Mouse (Mus musculus) granulocyte monocyte progenitor cell, adult 5-6 weeks (primary cell): ENCODE measurements around the gene Zbtb25. TPM values are rescaled to one million over a fixed set of nuclear protein-coding genes. Genes with fewer than 3 reads are reported as not detected.

Source experiments
- ATAC-seq: replicated peaks from 2 replicates; pipeline ENCODE4 v1.8.0; 2016; ENCODE audit warnings: mild to moderate bottlenecking, moderate TSS enrichment, inconsistent platforms; ENCODE audit not compliant: poor library complexity, severe bottlenecking
- total RNA-seq, 2 experiments: library from RNA; stranded (forward) in 1 of 2; stranded (reverse) in 1 of 2; fragments of 200-712, 200-1000 nt in 1 of 2; fragments of >200 nt in 1 of 2; fragmentation: Nextera tagmentation in 1 of 2; gene quantifications; 2 replicates each; pipeline ENCODE4 v1.2.3; 2014 to 2017

Gene Zbtb25
- total RNA-seq, 2 experiments from 2014 or later: 21.4 to 29.4 TPM

DNA sequence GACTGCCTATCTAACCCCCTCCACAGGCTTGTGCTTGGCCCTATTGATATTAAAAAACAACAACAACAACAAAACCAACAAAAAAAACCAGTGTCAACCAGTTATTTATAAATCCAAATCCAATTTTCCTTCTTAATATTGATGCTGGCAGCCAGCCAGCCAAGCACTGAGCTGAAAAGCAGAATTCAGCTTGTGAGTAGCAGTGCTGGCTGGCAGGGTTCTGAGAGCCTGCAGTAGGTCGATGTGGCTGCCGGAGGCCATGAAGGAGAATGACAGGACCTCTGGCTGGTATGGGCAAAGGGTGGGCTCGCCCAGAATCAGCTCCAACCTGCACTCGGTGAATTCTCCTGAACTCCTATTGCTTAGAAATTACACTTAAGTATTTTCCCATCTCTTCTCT is 65.2 kb downstream of the Zbtb25 start:
- no peak for ATAC-seq

DNA sequence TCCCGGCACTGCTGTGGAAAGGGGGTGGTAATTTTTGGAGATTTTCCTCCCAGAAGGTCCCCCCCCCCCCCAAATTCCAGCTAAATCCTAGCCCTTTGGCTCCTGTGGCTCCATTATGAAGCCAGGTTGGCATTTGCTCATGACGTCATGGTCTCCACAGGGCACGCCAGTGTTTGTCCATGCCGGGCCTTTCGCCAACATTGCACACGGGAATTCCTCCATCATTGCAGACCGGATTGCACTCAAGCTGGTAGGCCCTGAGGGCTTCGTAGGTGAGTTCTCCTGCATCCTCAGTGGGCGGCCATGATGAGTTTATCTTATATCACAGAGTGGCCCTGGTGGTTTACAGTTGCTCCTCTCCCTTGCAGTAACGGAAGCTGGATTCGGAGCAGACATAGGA is 65.9 kb downstream of the Zbtb25 start:
- no peak for ATAC-seq

DNA sequence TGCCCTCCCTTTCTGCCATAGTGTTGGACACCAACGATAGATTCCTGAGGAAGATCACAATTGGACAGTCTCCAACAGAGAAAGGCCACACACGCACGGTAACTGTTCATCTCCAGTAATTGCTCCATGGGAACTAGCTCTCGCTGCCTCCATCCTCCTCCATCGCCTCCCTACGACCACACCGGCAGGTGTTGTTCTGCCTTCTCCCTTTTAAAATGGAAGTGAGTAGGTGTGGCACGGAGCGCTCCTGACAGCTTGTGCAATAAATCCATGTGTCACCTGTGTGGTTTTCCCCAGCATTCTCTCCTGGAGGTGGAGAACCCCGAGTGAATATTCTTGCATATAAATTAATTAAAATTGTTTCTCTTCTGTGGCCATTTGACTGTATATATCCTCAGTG is 69.0 kb downstream of the Zbtb25 start:
- no peak for ATAC-seq

DNA sequence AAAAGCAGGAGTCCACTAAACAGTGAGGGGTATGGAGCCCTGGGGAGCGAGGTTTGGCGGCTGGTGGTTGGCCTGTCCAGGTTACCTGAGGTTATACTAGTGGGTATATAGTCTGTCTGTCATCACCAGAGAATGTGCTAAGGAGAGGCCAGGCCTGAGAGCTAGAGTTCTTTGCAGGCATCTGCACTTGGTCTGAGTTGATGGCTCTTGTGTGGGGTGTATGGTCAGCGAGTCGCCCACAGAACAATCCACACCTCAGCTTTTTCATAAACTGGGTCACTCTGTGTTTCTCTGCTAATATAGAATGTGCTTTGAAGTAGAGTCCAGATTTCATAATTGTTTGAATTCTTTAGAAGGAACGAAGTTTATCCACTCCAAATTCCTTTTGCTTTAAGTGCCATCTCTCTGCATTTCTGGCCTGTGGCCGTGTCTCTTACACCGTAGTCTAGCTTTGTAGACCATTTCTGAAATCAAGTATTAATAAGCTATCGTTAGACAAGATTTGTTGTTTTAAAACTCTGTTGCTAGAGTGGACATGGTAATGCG is 70.0 kb downstream of the Zbtb25 start:
- ATAC-seq: no peak

DNA sequence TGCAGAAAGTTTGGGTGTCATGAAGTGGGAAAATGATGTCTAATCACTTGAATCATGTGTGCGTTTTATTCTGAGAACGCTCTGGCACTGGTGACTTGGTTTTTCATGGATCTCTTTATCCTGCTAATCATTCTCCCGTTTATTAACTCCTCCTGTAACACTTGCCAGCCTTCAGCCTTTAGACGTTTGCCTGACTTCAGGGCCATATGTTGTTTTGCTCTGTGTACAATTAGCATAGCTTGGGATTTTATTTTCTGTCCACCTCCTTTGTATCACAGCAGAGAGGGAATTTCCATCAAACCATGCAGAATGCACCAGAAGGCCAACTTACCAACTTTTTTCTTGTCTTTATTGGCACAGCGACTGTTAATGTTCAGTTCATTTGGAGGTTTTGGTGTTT is 71.6 kb downstream of the Zbtb25 start:
- no peak for ATAC-seq

Other genes starting within 250 kb of the Zbtb25 start
- gene Esr2, start 192.3 kb downstream of the Zbtb25 start, total RNA-seq (2014; fragmentation: Nextera tagmentation): not detected in 2 replicates
- not detected in 2 replicates for gene Esr2, start 192.3 kb downstream of the Zbtb25 start, total RNA-seq (2017)
- gene Tex21, start 122.9 kb downstream of the Zbtb25 start, total RNA-seq (2014; fragmentation: Nextera tagmentation): not detected in 2 replicates
- gene Tex21, start 122.9 kb downstream of the Zbtb25 start, total RNA-seq (2017): not detected in 2 replicates
- gene Mthfd1, start 114.3 kb downstream of the Zbtb25 start, total RNA-seq (2014; fragmentation: Nextera tagmentation): 47.7 and 79.3 TPM in 2 replicates
- gene Mthfd1, start 114.3 kb downstream of the Zbtb25 start, total RNA-seq (2017): 106 and 111 TPM in 2 replicates
- 0.17 TPM in 1 of 2 replicates, not detected in the other for gene Akap5, start 44.7 kb downstream of the Zbtb25 start, total RNA-seq (2014; fragmentation: Nextera tagmentation)
- 0.21 and 0.30 TPM in 2 replicates for gene Akap5, start 44.7 kb downstream of the Zbtb25 start, total RNA-seq (2017)
- gene Zbtb1, start 664 bp upstream of the Zbtb25 start, total RNA-seq (2014; fragmentation: Nextera tagmentation): 12.0 and 15.6 TPM in 2 replicates
- gene Zbtb1, start 664 bp upstream of the Zbtb25 start, total RNA-seq (2017): 12.9 and 15.3 TPM in 2 replicates
- gene Hspa2, start 34.6 kb upstream of the Zbtb25 start, total RNA-seq (2014; fragmentation: Nextera tagmentation): 1.9 and 7.3 TPM in 2 replicates
- 18.9 and 19.4 TPM in 2 replicates for gene Hspa2, start 34.6 kb upstream of the Zbtb25 start, total RNA-seq (2017)
- not detected in 2 replicates for gene Ppp1r36, start 47.9 kb upstream of the Zbtb25 start, total RNA-seq (2014; fragmentation: Nextera tagmentation)
- 0.69 TPM in 1 of 2 replicates, not detected in the other for gene Ppp1r36, start 47.9 kb upstream of the Zbtb25 start, total RNA-seq (2017)
- 19.6 and 20.5 TPM in 2 replicates for gene Plekhg3, start 161.3 kb upstream of the Zbtb25 start, total RNA-seq (2014; fragmentation: Nextera tagmentation)
- 13.3 and 15.6 TPM in 2 replicates for gene Plekhg3, start 161.3 kb upstream of the Zbtb25 start, total RNA-seq (2017)